Mouse (Mus musculus) lung, embryonic 15.5 days (tissue): ENCODE data around the gene Gatad2a. TPM values are rescaled to one million over a fixed set of nuclear protein-coding genes. Genes with fewer than 3 reads are reported as not detected.
A peak's percentile ranks its signal among the peaks of the same experiment; 100 is the strongest.
"Not testable (repeated sequence)": the region's sequence is repeated elsewhere in the genome, so short reads cannot be mapped to it uniquely, and the experiment has no call there.

Experiments used
- ATAC-seq: fragments of 200-750 bp; cut with Nextera tagmentation; 2 replicates; pipeline ENCODE4 v1.8.0; 2017; ENCODE audit warnings: moderate number of reproducible peaks, borderline replicate concordance; ENCODE audit not compliant: low FRiP score, low TSS enrichment; ENCODE audit errors: extremely low read depth
- H3K27ac ChIP-seq: fragments of 300-500 bp; sonication (generic); 2 replicates; pipeline ENCODE4 v1.5.1; 2015; ENCODE audit warnings: moderate library complexity, mild to moderate bottlenecking, inconsistent platforms
- H3K27me3 ChIP-seq: fragments of 300-500 bp; sonication (generic); 2 replicates; pipeline ENCODE4 v1.6.1; 2015; ENCODE audit warnings: inconsistent platforms
- H3K36me3 ChIP-seq: fragments of 300-500 bp; sonication (generic); 2 replicates; pipeline ENCODE4 v1.6.1; 2015; ENCODE audit warnings: inconsistent platforms
- H3K4me1 ChIP-seq: fragments of 300-500 bp; sonication (generic); 2 replicates; pipeline ENCODE4 v1.6.1; 2015; ENCODE audit warnings: inconsistent platforms
- H3K4me2 ChIP-seq: fragments of 300-500 bp; sonication (generic); 2 replicates; pipeline ENCODE4 v1.6.1; 2015; ENCODE audit warnings: inconsistent platforms, mild to moderate bottlenecking, moderate library complexity
- H3K4me3 ChIP-seq: fragments of 300-500 bp; sonication (generic); 2 replicates; pipeline ENCODE4 v1.5.1; 2015; ENCODE audit warnings: mild to moderate bottlenecking, inconsistent platforms
- H3K9ac ChIP-seq: fragments of 300-500 bp; sonication (generic); 2 replicates; pipeline ENCODE4 v1.6.1; 2015; ENCODE audit warnings: inconsistent platforms
- H3K9me3 ChIP-seq: fragments of 300-500 bp; sonication (generic); 2 replicates; pipeline ENCODE4 v1.6.1; 2016; ENCODE audit warnings: inconsistent platforms
- WGBS: fragments of 180-500 bp; shearing (Covaris S2); methylation state at CpG from one replicate; pipeline ENCODE4 v1.1.7; 2015; 5-methylcytosine and 5-hydroxymethylcytosine counted together
- polyA plus RNA-seq: library from polyadenylated mRNA; unstranded; fragments of >200 nt; fragmentation: Nextera tagmentation; extraction: Ambion mirVana; gene quantifications from 2 replicates; pipeline ENCODE4 v1.2.1, GENCODE M21; 2015

The Gatad2a gene
- polyA plus RNA-seq, 1 experiment from 2014 or later, result 60.3 TPM

GRCm38 (mm10) chr8:69956651-69957050 lies 39.5 kb downstream of the Gatad2a start:
- Histone ChIP-seq H3K4me2 (no peak overlapping the region), H3K27ac (no peak overlapping the region), H3K27me3 (no peaks in the 10 kb centered on the region), H3K36me3 (no peaks in the 10 kb centered on the region), H3K9me3 (no peaks in the 10 kb centered on the region), H3K4me3 (no peak overlapping the region), H3K4me1 (peaks cover 30% of the 10 kb centered on the region; the same call in 1 of the 2 replicates), H3K9ac (no peak overlapping the region)
- ATAC-seq, result no peak
- 68% methylated on average over 2 of the region's 2 CpGs for WGBS

GRCm38 (mm10) chr8:69954642-69955041 lies 41.5 kb downstream of the Gatad2a start:
- no peaks in the 10 kb centered on the region for H3K9me3 ChIP-seq
- H3K4me1 ChIP-seq, result peaks cover 26% of the 10 kb centered on the region; the same call in 1 of the 2 replicates
- WGBS, result 47% methylated on average over 1 of the region's 1 CpGs
- 0 out of 2 replicates have a peak, but pooled peaks cover 6% of the 10 kb centered on the region for H3K36me3 ChIP-seq
- no peaks in the 10 kb centered on the region for H3K27me3 ChIP-seq
- no peak overlapping the region for H3K4me2 ChIP-seq
- ATAC-seq, result no peak
- H3K27ac ChIP-seq, result no peak overlapping the region
- H3K9ac ChIP-seq, result no peak overlapping the region
- H3K4me3 ChIP-seq, result no peak overlapping the region

GRCm38 (mm10) chr8:69954213-69954612 lies 42.0 kb downstream of the Gatad2a start:
- H3K9ac ChIP-seq, result no peak overlapping the region
- H3K27ac ChIP-seq, result no peak overlapping the region
- peaks cover 23% of the 10 kb centered on the region; the same call in 1 of the 2 replicates for H3K4me1 ChIP-seq
- 55% methylated on average over 4 of the region's 4 CpGs for WGBS
- no peaks in the 10 kb centered on the region for H3K9me3 ChIP-seq
- H3K4me3 ChIP-seq, result no peak overlapping the region
- H3K27me3 ChIP-seq, result no peaks in the 10 kb centered on the region
- ATAC-seq, result no peak
- H3K4me2 ChIP-seq, result no peak overlapping the region
- H3K36me3 ChIP-seq, result 0 out of 2 replicates have a peak, but pooled peaks cover 7% of the 10 kb centered on the region

DNA sequence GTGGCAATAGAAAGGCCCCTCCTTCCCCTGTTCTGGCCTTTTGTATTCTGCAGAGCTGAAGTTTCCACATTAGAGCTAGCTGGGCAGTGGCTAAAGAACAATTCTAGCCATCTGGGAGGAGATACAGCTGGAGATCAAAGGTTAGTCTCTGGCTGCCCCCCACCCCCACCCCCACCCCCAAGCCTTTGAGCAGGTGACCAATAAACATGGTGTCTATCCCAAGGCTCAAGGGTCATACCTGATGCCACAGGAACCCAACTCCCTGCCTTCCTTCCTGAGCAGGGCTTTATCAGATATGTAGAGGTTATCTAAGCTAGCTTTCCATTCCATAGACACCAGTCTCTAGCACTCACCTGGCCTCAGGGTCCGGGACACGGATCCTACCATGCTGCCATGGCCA lies 45.9 kb downstream of the Gatad2a start:
- Histone ChIP-seq H3K9ac (no peak overlapping the region), H3K36me3 (0 out of 2 replicates have a peak, but pooled peaks cover 14% of the 10 kb centered on the region), H3K27ac (no peak overlapping the region), H3K4me3 (no peak overlapping the region), H3K4me2 (no peak overlapping the region), H3K9me3 (no peaks in the 10 kb centered on the region), H3K4me1 (0 out of 2 replicates have a peak, but pooled peaks cover 9% of the 10 kb centered on the region), H3K27me3 (no peaks in the 10 kb centered on the region)
- no peak for ATAC-seq
- WGBS, result 87% methylated on average over 2 of the region's 2 CpGs

DNA sequence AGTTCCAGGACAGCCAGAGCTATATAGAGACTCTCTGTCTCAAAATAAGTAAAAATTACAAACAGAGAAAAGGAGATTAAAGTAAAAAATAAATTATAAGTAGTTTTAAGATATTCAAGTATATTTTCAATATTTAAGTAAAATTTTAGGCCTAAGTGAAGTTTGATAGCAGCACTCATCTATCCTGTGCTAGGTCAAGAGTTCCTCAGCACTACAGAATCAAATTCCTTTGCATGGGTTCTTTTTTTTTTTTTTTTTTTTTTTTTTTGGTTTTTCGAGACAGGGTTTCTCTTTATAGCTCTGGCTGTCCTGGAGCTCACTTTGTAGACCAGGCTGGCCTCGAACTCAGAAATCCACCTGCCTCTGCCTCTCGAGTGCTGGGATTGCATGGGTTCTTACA lies 53.7 kb downstream of the Gatad2a start:
- not testable (repeated sequence) for H3K27ac ChIP-seq, H3K36me3 ChIP-seq, H3K4me2 ChIP-seq, ATAC-seq, H3K27me3 ChIP-seq, H3K9ac ChIP-seq, H3K9me3 ChIP-seq, H3K4me3 ChIP-seq
- 77% methylated on average over 3 of the region's 3 CpGs for WGBS
- H3K4me1 ChIP-seq, result peaks cover 20% of the 10 kb centered on the region

DNA sequence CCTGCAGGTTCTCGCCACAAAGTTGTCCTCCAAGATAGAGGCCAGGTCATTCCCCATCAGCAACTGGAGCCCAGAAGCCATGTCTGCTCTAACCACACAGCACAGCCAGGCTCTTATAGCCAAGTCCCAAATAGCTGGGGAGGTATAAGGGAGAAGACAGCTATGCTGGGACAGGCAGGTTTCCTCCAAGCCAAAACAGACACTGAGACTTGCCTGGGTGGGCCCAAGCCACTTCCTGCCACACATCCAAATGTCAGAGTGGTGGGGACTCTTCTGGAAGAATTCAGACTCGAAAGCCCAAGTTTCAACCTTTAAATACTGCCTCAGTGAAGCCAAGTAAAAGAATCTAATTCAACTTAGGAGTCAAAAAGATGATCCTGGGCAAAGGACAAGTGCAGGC lies 55.8 kb downstream of the Gatad2a start:
- Histone ChIP-seq H3K27me3 (no peaks in the 10 kb centered on the region), H3K36me3 (no peaks in the 10 kb centered on the region; the same call in 1 of the 2 replicates), H3K9ac (no peak overlapping the region), H3K27ac (no peak overlapping the region), H3K9me3 (no peaks in the 10 kb centered on the region), H3K4me1 (peaks cover 41% of the 10 kb centered on the region), H3K4me3 (no peak overlapping the region), H3K4me2 (no peak overlapping the region)
- no peak for ATAC-seq
- 81% methylated on average over 2 of the region's 2 CpGs for WGBS

DNA sequence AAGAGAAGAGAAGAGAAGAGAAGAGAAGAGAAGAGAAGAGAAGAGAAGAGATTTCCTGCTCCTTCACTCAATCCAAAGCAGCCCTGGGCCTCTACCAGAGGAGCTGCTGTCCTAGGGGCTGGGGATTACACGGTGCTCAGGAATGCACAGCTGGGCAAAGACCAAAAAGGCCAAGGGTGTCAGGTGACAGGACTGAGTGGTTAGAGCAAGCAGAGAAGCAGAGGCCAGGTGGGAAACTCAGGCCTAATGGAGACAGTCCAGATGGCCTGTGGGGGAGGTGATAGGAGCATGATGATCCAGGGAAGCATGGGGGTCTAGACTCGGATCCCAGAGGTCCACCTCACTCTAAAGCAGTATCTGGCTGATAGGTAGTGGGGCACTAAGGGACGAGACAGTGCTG lies 56.6 kb downstream of the Gatad2a start:
- no peak for ATAC-seq
- peaks cover 4% of the 10 kb centered on the region; the same call in 1 of the 2 replicates for H3K36me3 ChIP-seq
- no peaks in the 10 kb centered on the region for H3K27me3 ChIP-seq
- 23% methylated on average over 3 of the region's 3 CpGs for WGBS
- no peak overlapping the region for H3K27ac ChIP-seq
- H3K4me1 ChIP-seq, result peaks cover 46% of the 10 kb centered on the region
- H3K9me3 ChIP-seq, result no peaks in the 10 kb centered on the region
- H3K4me3 ChIP-seq, result no peak overlapping the region
- H3K9ac ChIP-seq, result no peak overlapping the region
- no peak overlapping the region for H3K4me2 ChIP-seq

GRCm38 (mm10) chr8:69938245-69938982 lies 57.8 kb downstream of the Gatad2a start:
- no peak overlapping the region for H3K9ac ChIP-seq
- peaks cover 48% of the 10 kb centered on the region for H3K4me1 ChIP-seq
- 68% methylated on average over 6 of the region's 6 CpGs for WGBS
- H3K27me3 ChIP-seq, result no peaks in the 10 kb centered on the region
- no peaks in the 10 kb centered on the region for H3K9me3 ChIP-seq
- no peak overlapping the region for H3K4me3 ChIP-seq
- H3K27ac ChIP-seq, result no peak overlapping the region
- no peak overlapping the region for H3K4me2 ChIP-seq
- peaks cover 9% of the 10 kb centered on the region; the same call in 1 of the 2 replicates for H3K36me3 ChIP-seq
- no peak for ATAC-seq

- Histone ChIP-seq H3K4me3 (no peak overlapping the region), H3K27ac (no peak overlapping the region), H3K36me3 (peaks cover 12% of the 10 kb centered on the region; the same call in 1 of the 2 replicates), H3K9ac (no peak overlapping the region), H3K27me3 (no peaks in the 10 kb centered on the region), H3K4me1 (peaks cover 48% of the 10 kb centered on the region), H3K4me2 (no peak overlapping the region), H3K9me3 (no peaks in the 10 kb centered on the region)
- 75% methylated on average over 3 of the region's 3 CpGs for WGBS
- ATAC-seq, result no peak
These were observed 58.7 kb downstream of the Gatad2a start for GRCm38 (mm10) chr8:69937466-69937865.

GRCm38 (mm10) chr8:69936050-69936794 lies 60.0 kb downstream of the Gatad2a start:
- peak; percentile 93 for ATAC-seq
- no peaks in the 10 kb centered on the region for H3K27me3 ChIP-seq
- H3K36me3 ChIP-seq, result peaks cover 12% of the 10 kb centered on the region; the same call in 1 of the 2 replicates
- H3K9ac ChIP-seq, result no peak overlapping the region
- 35% methylated on average over 7 of the region's 7 CpGs for WGBS
- peak overlapping the region; percentile 87 for H3K27ac ChIP-seq
- H3K4me1 ChIP-seq, result peaks cover 48% of the 10 kb centered on the region
- H3K9me3 ChIP-seq, result no peaks in the 10 kb centered on the region
- no peak overlapping the region for H3K4me3 ChIP-seq
- H3K4me2 ChIP-seq, result no peak overlapping the region

- H3K36me3 ChIP-seq, result peaks cover 12% of the 10 kb centered on the region; the same call in 1 of the 2 replicates
- H3K9ac ChIP-seq, result no peak overlapping the region
- H3K9me3 ChIP-seq, result no peaks in the 10 kb centered on the region
- H3K4me3 ChIP-seq, result no peak overlapping the region
- ATAC-seq, result no peak
- no peak overlapping the region for H3K4me2 ChIP-seq
- H3K27ac ChIP-seq, result peak overlapping the region; percentile 87; the same call in 1 of the 2 replicates
- peaks cover 45% of the 10 kb centered on the region for H3K4me1 ChIP-seq
- no peaks in the 10 kb centered on the region for H3K27me3 ChIP-seq
- 74% methylated on average over 3 of the region's 3 CpGs for WGBS
These were observed 60.8 kb downstream of the Gatad2a start for GRCm38 (mm10) chr8:69935431-69935830.

DNA sequence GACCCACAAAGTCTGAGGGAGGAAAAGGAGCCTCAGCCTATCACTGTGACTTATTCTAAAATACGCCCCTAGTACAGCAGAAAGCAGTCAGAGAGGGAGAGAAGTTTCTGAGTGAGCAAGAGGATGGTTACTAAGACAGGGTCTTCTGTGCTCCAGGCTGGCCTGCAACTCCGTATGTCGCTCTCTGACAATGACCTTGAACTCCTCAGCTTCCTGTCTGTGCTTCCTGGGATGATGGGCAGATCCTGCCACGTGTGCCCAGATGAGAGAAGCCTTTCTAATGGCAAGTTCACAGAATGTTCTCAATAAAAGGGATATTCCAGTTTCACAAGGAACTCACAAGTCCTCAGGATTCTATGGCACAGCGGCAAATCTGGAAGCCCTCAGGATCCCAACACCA lies 61.6 kb downstream of the Gatad2a start:
- Histone ChIP-seq H3K27ac (no peak overlapping the region), H3K4me2 (no peak overlapping the region), H3K27me3 (no peaks in the 10 kb centered on the region), H3K9ac (no peak overlapping the region), H3K4me3 (no peak overlapping the region), H3K9me3 (no peaks in the 10 kb centered on the region), H3K36me3 (peaks cover 12% of the 10 kb centered on the region; the same call in 1 of the 2 replicates), H3K4me1 (peaks cover 37% of the 10 kb centered on the region)
- ATAC-seq, result no peak
- WGBS, result 75% methylated on average over 5 of the region's 5 CpGs
